12 mouse cellular contexts compared by ENCODE assay signal in genomic region chr9:61022371-61023026, GRCm38 (mm10).
DNase-seq lines count a peak whose midpoint lies in the region; TF ChIP-seq lines count a peak whose summit lies in the region.
"Had no signal": no experiment of that assay in that cellular context is flagged by ENCODE, and none has a peak within 500 bp of the region (broad histone marks: within the 10 kb centered on the region; RNA-seq: fewer than 3 reads in every experiment).

No protein-coding gene starts in this region.

- peak; percentile 45 for DNase-seq in layer of hippocampus, adult 11-12 months (ENCODE audit: low spot score)
- DNase-seq in layer of hippocampus, adult 9-10 months (ENCODE audit: low spot score): no peak
- DNase-seq in adrenal gland, postnatal 14 days: peak; percentile 47
- DNase-seq in lung, adult 2 months: peak; percentile 20
- no peak for DNase-seq in kidney, adult 8-10 months
- no peak for DNase-seq in right cerebral cortex, postnatal 25 days
- DNase-seq: heart, postnatal 14 days; kidney, adult 9 months; thymus, adult 18-20 months had no signal

- H3K27ac ChIP-seq in small intestine, adult 2 months (ENCODE audit: insufficient read depth, low read depth, low read length): peak overlapping the region; percentile 36; the same call in 1 of the 2 replicates
- H3K27ac ChIP-seq: embryonic facial prominence, embryonic 10.5 days had no signal

- TF ChIP-seq CTCF in lung, adult 2 months (IDR thresholded peaks at IDR 0.05; ENCODE audit: insufficient read depth, low read length): no peak
- TF ChIP-seq CTCF in small intestine, adult 2 months (IDR thresholded peaks at IDR 0.05; ENCODE audit: extremely low read depth, insufficient read length, insufficient replicate concordance, low read depth, low read length): no peak

- no peak for TF ChIP-seq POLR2A in lung, adult 2 months (IDR thresholded peaks at IDR 0.05; ENCODE audit: borderline replicate concordance, extremely low read depth, low read depth, low read length)
- TF ChIP-seq POLR2A in small intestine, adult 2 months (IDR thresholded peaks at IDR 0.05; ENCODE audit: low read depth, low read length): no peak

- 61% methylated on average over 6 of the region's 6 CpGs for WGBS in lung, adult 2 months
- WGBS in small intestine, adult 2 months: 74% methylated on average over 6 of the region's 6 CpGs

- H3K4me3 ChIP-seq in lung, adult 2 months (replicated peaks; ENCODE audit: extremely low read depth, low read depth, low read length): no peak overlapping the region
- no peak overlapping the region for H3K4me3 ChIP-seq in small intestine, adult 2 months (ENCODE audit: low read depth, low read length)
- H3K4me3 ChIP-seq: embryonic facial prominence, embryonic 10.5 days had no signal

- H3K36me3 ChIP-seq in small intestine, adult 2 months (ENCODE audit: control insufficient read depth, insufficient read depth, low read length): no peaks in the 10 kb centered on the region
- H3K36me3 ChIP-seq: embryonic facial prominence, embryonic 10.5 days; G1E had no signal

- H3K4me1 ChIP-seq in lung, adult 2 months (ENCODE audit: control insufficient read depth, insufficient read depth, low read length): no peaks in the 10 kb centered on the region
- peaks cover 3% of the 10 kb centered on the region; the same call in 1 of the 2 replicates for H3K4me1 ChIP-seq in small intestine, adult 2 months (ENCODE audit: control insufficient read depth, insufficient read depth, insufficient read length, low read length)
- H3K4me1 ChIP-seq: embryonic facial prominence, embryonic 10.5 days had no signal

- no peaks in the 10 kb centered on the region for H3K27me3 ChIP-seq in small intestine, adult 2 months (ENCODE audit: control insufficient read depth, insufficient read depth, low read length)

Comparison
In these comparisons a context has a peak if more than half of its experiments do, and no peak if none do; other contexts are left out.
1. DNase-seq: peak in layer of hippocampus, adult 11-12 months (single experiment), adrenal gland, postnatal 14 days (single experiment) and lung, adult 2 months (single experiment); none in layer of hippocampus, adult 9-10 months (single experiment), kidney, adult 8-10 months (0 of 2) and right cerebral cortex, postnatal 25 days (single experiment).